Mouse (Mus musculus): ENCODE data around the gene Gdf3. TPM values are rescaled to one million over a fixed set of nuclear protein-coding genes. Genes with fewer than 3 reads are reported as not detected.
"Not testable (repeated sequence)": the region's sequence is repeated elsewhere in the genome, so short reads cannot be mapped to it uniquely, and the experiment has no call there.

The Gdf3 gene
- total RNA-seq, 1 experiment from 2014 or later, result not detected

- no peak for DNase-seq
Measured at GRCm38 (mm10) chr6:122604260-122604659, 5.6 kb downstream of the Gdf3 start.

- no peak for DNase-seq
Measured at GRCm38 (mm10) chr6:122602992-122603322, 6.9 kb downstream of the Gdf3 start.

- peak; percentile 87 for DNase-seq
Measured at GRCm38 (mm10) chr6:122602242-122602991, 7.5 kb downstream of the Gdf3 start, which contains the start of gene Apobec1. Gene Apobec1, minus strand, starts transcription at chr6:122602444.

GRCm38 (mm10) chr6:122601615-122602014 is 8.3 kb downstream of the Gdf3 start:
- DNase-seq, result no peak

- no peak for DNase-seq
Measured at GRCm38 (mm10) chr6:122601031-122601430, 8.9 kb downstream of the Gdf3 start.

GRCm38 (mm10) chr6:122600066-122600646 is 9.7 kb downstream of the Gdf3 start:
- no peak for DNase-seq

- DNase-seq, result no peak
Measured at GRCm38 (mm10) chr6:122599054-122599737, 10.7 kb downstream of the Gdf3 start.

- DNase-seq, result no peak
Measured at GRCm38 (mm10) chr6:122598436-122598835, 11.5 kb downstream of the Gdf3 start.

GRCm38 (mm10) chr6:122598014-122598413 is 11.9 kb downstream of the Gdf3 start:
- DNase-seq, result no peak

- no peak for DNase-seq
Measured at GRCm38 (mm10) chr6:122596608-122597007, 13.3 kb downstream of the Gdf3 start.

- peak; percentile 42 for DNase-seq
Measured at GRCm38 (mm10) chr6:122595637-122596036, 14.2 kb downstream of the Gdf3 start.

- no peak for DNase-seq
Measured at GRCm38 (mm10) chr6:122592905-122593304, 17.0 kb downstream of the Gdf3 start.

GRCm38 (mm10) chr6:122591027-122591758 is 18.7 kb downstream of the Gdf3 start:
- no peak for DNase-seq

GRCm38 (mm10) chr6:122579086-122579485 is 30.8 kb downstream of the Gdf3 start:
- DNase-seq, result no peak

GRCm38 (mm10) chr6:122577030-122577429 is 32.9 kb downstream of the Gdf3 start:
- no peak for DNase-seq

GRCm38 (mm10) chr6:122575037-122575436 is 34.9 kb downstream of the Gdf3 start:
- not testable (repeated sequence) for DNase-seq

GRCm38 (mm10) chr6:122571617-122571959 is 38.3 kb downstream of the Gdf3 start:
- no peak for DNase-seq

- DNase-seq, result peak; percentile 15
Measured at GRCm38 (mm10) chr6:122570695-122571616, 38.9 kb downstream of the Gdf3 start.

GRCm38 (mm10) chr6:122569762-122570161 is 40.1 kb downstream of the Gdf3 start:
- DNase-seq, result no peak

- no peak for DNase-seq
Measured at GRCm38 (mm10) chr6:122569113-122569512, 40.8 kb downstream of the Gdf3 start.

GRCm38 (mm10) chr6:122565070-122565784 is 44.7 kb downstream of the Gdf3 start:
- no peak for DNase-seq

Data from adrenal gland, postnatal 14 days (tissue).